Mouse (Mus musculus): ENCODE measurements around the gene Atf2.

DNA sequence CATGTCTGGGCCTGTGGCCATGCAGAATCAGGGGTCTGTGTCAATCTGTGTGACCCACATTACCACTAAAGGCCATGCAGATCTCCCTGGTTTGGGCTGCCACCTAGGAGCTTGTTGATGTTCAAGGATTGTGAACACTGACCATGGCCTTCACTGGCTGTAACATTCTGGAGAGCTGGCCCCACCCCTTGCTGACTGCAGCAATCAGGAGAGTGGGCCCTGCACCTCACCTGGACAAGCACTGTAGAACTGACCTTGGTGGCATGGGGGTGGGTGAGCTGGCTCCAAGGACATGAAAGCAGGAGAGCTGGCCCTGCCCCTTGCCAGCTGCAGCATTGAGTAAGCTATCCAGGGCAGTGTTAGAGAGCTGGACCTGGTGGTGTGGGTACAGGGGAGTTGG lies 35.3 kb upstream of the Atf2 start:
- no peak for TF ChIP-seq POLR2A (IDR thresholded peaks at IDR 0.05; ENCODE audit: borderline replicate concordance, insufficient read depth, low read length)
- TF ChIP-seq CTCF (IDR thresholded peaks at IDR 0.05; ENCODE audit: borderline replicate concordance, insufficient read depth, low read depth, low read length): no peak
